Mouse (Mus musculus) thymus, adult 18-20 months (tissue): Measurements from ENCODE around the gene Iscu.
"Not testable (repeated sequence)": the region's sequence is repeated elsewhere in the genome, so short reads cannot be mapped to it uniquely, and the experiment has no call there.

Experiments used
- DNase-seq, 2 experiments: peaks; one replicate each; pipeline ENCODE4 v3.0.0; 2022; ENCODE audit warnings: mixed read lengths in 2 of 2

Iscu gene

GRCm38 (mm10) chr5:113761585-113761984 lies 11.0 kb upstream of the Iscu start:
- no peak for DNase-seq

DNA sequence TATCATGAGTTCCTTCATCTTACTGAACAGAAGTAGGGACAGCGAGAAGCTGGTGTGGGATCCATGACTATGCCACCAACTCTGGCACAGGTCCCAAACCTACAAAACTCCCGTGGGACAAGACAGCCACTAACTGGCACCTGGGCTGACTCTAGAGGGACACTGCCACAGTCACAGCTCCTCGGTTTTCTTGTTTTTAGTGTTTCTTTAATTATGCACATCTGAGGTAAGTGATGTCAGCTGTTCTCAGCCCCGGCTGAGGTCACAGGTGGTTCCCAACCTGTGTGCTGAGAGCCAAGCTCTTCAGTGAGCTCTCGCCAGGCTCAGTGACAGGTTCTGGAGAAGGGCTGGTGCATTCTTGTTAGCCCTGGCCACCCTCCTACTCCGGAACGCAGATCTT lies 8.1 kb upstream of the Iscu start:
- DNase-seq = no peak

DNA sequence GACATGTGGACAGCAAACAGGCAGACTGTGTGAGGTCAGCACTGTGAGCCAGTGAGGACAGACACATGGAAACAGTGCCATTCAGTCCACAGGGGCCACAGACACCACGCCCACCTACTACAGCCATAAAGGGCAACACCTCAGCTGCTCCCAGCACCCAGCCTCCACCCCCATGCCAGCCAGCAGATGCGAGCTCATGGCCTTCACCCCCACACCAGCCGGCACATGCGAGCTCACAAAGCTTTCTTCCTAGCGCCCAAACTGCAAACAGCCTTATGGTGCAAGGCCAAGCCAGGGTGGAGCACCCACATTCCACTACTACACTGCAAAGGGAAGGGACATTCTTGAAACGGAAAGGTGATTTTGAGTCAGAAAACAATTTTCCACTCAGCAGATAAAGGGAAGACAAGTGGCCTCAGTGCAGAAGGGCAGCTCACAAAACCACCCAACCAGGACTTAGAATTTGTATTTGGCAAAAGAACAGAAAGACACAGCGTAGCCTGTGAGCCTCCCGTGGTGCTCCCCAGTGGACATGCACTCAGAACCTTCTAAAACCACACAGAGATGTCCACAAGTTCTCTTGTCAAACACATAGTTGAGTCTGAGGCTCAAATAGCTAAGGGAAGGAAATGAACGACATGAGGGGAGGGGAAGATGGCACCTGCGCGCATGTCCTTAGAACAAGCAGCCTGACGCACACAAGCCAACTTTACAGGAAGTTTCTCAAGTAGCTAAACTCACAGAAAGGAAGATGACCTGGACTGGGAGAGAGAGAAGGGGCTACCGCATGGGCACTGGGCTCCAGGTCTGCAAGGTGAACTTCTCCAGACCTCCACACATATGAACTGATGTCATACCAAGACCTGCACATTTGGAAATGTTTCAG lies 6.7 kb upstream of the Iscu start:
- no peak for DNase-seq

DNA sequence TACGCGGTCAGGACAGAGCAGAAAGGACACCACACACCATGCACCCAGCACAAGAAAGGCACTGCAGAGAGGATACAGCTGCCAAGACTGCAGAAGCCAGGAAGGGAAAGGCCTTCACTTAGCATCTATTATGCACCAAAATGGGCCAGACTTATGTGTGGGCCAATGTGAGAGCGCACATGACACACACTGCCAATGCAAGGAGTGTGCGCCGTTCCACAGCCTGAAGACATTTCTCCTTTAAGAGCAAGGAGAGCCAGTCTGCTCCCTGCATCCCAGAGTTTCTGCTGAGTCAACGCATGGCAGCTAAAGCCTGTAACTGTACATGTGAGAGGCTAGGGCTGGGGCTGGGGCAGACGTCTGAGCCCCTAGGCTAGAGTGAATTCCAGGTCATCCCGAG lies 3.7 kb upstream of the Iscu start:
- DNase-seq = no peak

- peak; percentile 69 to 79 for DNase-seq
Measured at GRCm38 (mm10) chr5:113771213-113772162, 1.1 kb upstream of the Iscu start.

- no peak for DNase-seq
Measured at GRCm38 (mm10) chr5:113772905-113773519, 464 bp downstream of the Iscu start.

GRCm38 (mm10) chr5:113773664-113774063 lies 1.1 kb downstream of the Iscu start:
- DNase-seq = peak; percentile 73 to 78

DNA sequence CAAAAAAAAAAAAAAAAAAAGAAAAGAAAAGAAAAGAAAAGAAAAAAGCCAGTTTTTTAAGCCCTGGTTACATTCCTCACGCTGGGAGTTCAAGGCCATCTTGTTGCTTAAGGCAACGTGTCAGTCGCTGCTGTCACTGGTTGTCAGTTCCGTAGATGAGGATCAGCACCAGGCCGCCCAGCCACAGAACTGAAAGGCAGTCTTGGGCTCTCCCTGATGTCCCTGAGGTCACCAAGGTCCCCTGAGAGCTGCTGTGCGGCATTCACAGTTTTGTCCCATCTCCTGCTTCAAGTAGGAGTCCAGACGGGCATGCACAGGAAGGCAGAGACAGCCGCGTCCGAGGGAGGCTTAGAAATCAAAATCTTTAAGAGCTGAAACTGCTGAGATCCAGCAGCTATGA lies 3.0 kb downstream of the Iscu start:
- DNase-seq = no peak

- DNase-seq = no peak
Measured at GRCm38 (mm10) chr5:113776128-113776895, 3.8 kb downstream of the Iscu start.

GRCm38 (mm10) chr5:113776896-113777226 lies 4.3 kb downstream of the Iscu start:
- peak in 1 of 2 experiments; percentile 20 for DNase-seq

GRCm38 (mm10) chr5:113777728-113778127 lies 5.2 kb downstream of the Iscu start:
- peak in 1 of 2 experiments; percentile 44 for DNase-seq

GRCm38 (mm10) chr5:113779569-113779968 lies 7.0 kb downstream of the Iscu start:
- DNase-seq = no peak

- DNase-seq = no peak
Measured at GRCm38 (mm10) chr5:113780082-113780752, 7.7 kb downstream of the Iscu start.

- DNase-seq = no peak
Measured at GRCm38 (mm10) chr5:113780763-113781162, 8.2 kb downstream of the Iscu start.

DNA sequence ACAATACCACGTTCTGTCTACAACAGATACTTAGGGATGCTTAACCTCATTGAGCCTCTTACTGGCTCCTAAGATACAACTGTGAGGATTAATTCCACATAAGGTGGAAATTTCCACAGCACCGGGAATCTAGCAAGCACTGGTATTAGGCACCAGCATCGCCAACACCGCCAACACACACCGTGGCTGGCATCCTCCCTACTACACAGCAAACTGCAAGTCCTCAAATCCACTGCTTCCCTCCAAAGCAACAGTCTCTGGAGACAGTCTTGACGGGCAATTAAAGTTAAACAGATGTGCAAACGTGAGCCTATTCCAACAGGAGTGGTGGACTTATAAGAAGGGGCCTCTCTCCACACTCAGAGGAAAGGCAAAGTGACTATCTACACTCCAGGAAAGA lies 8.7 kb downstream of the Iscu start:
- no peak for DNase-seq

DNA sequence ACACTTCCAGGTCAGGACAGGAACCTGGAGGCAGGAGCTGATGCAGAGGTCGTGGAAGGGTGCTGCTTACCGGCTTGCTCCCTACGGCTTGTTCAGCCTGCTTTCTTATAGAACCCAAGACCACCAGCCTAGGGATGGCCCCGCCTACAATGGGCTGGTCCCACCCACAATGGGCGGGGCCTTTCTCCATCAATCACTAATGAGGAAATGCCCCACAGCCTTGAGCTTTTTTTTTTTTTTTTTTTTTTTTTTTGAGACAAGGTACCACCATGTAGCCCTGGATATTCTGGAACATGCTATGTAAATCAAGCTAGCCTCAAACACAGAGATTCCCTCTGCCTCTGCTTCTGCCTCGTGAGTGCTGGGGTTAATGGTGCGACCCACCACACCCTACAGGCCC lies 9.3 kb downstream of the Iscu start:
- DNase-seq = no peak

- no peak for DNase-seq
Measured at GRCm38 (mm10) chr5:113782624-113783023, 10.1 kb downstream of the Iscu start.

DNA sequence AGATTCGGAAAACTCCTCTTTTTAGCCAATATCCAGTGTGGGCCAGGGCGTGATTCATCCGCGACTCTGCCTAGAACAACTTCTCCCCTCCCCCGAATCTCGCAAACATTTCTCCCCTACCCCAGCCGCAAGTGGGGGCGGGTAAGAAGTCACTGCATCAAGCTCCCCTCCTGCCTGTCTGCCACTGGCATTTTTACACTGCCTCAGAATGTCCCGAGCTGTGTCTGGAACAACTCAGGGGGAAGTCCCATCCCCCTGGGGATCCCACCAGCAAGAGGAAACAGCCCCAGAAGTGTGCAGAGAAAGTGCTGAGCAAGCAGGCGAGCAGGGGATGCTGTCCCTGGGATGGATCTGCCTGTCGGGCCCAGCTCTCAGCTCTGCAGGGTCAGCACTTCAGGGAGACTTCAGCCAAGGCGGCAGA lies 11.0 kb downstream of the Iscu start:
- no peak for DNase-seq

DNA sequence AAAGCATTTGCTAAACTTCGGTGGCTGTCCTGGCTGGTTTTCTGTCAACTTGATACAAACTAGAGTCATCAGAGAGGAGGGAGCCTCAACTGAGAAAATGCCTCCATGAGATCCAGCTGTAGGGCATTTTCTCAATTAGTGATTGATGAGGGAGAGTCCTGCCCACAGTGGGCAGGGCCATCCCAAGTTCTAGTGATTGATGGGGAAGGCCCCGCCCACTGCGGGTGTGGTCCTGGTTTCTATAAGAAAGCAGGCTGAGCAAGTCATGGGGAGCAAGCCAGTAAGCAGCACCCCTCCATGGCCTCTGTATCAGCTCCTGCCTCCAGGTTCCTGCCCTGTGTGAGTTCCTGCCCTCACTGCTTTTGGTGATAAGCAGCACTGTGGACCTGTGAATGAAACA lies 11.6 kb downstream of the Iscu start:
- DNase-seq = not testable (repeated sequence)

DNA sequence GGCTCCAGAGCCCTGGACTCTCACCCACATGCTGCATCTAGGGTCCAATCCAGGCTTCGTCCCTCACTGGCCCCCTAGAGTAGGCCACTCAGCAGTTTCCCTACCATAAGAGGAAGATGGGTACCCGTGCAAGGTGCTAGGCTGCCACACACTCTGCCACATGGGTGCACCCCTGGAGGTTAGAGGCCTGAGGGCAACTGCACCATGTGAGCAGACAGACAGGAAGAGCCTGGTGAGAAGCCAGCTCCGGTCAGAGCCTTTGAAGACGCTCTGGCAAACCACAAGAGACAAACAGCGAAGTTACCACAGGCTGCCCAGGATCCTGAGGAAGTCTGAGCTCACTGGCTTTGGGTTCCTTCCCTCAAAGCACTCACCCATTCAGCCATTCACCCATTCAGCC lies 14.4 kb downstream of the Iscu start:
- peak in 1 of 2 experiments; percentile 49 for DNase-seq

GRCm38 (mm10) chr5:113788645-113789044 lies 16.1 kb downstream of the Iscu start:
- DNase-seq = no peak
